In the genomic region with DNA sequence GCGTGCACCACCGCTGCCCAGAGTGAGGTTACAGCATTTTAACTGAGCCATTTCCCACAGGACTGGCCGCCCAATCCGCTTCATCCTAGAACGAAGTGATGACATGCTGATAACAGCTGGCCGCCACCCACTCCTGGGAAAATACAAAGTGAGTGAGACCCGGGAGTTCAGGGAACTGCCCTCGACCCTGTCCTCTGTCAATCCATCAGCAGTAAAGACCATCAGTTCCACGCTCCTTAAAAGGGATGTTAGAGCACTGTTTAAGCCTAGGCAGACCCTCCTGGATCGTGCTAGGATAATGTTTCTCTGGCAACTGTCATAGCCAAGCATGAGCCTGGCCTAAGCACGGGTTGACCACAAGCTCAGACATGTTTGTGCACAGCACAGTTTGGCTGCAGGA, we compare ENCODE assay signal across 30 mouse cellular contexts. TPM values are rescaled to one million over a fixed set of nuclear protein-coding genes. Genes with fewer than 3 reads are reported as not detected.
DNase-seq lines count a peak whose midpoint lies in the region; ATAC-seq lines count a peak whose summit lies in the region.
"Had no signal": no experiment of that assay in that cellular context is flagged by ENCODE, and none has a peak within 500 bp of the region (broad histone marks: within the 10 kb centered on the region; RNA-seq: fewer than 3 reads in every experiment).

No protein-coding gene starts in this region.

- no peak overlapping the region for H3K27ac ChIP-seq in lung, embryonic 15.5 days
- no peak overlapping the region for H3K27ac ChIP-seq in embryonic facial prominence, embryonic 10.5 days (replicated peaks)
- H3K27ac ChIP-seq: forebrain, embryonic 10.5 days; heart, embryonic 15.5 days; hindbrain, embryonic 12.5 days; hindbrain, postnatal 0 days; liver, embryonic 14.5 days had no signal

- 53% methylated on average over 11 of the region's 11 CpGs for WGBS in lung, embryonic 15.5 days
- 71% methylated on average over 11 of the region's 11 CpGs for WGBS in embryonic facial prominence, embryonic 10.5 days

- no peaks in the 10 kb centered on the region for H3K4me1 ChIP-seq in lung, embryonic 15.5 days
- no peaks in the 10 kb centered on the region for H3K4me1 ChIP-seq in embryonic facial prominence, embryonic 10.5 days
- H3K4me1 ChIP-seq: forebrain, embryonic 10.5 days; heart, embryonic 15.5 days; hindbrain, embryonic 12.5 days had no signal

- peak; percentile 42; the same call in 1 of the 2 replicates for ATAC-seq in lung, embryonic 15.5 days (ENCODE audit: borderline replicate concordance, extremely low read depth, low FRiP score, low TSS enrichment)
- ATAC-seq: activated CD4-positive, CD25-positive, alpha-beta regulatory T cell, adult 4 months; forebrain, postnatal 0 days; hindbrain, postnatal 0 days; intestine, embryonic 16.5 days; lung, postnatal 0 days; midbrain, embryonic 16.5 days had no signal

- no peaks in the 10 kb centered on the region for H3K36me3 ChIP-seq in lung, embryonic 15.5 days
- H3K36me3 ChIP-seq in embryonic facial prominence, embryonic 10.5 days (replicated peaks): no peaks in the 10 kb centered on the region
- H3K36me3 ChIP-seq: forebrain, embryonic 10.5 days; heart, embryonic 15.5 days; hindbrain, embryonic 12.5 days had no signal

- H3K9me3 ChIP-seq in lung, embryonic 15.5 days: no peaks in the 10 kb centered on the region
- no peaks in the 10 kb centered on the region for H3K9me3 ChIP-seq in embryonic facial prominence, embryonic 10.5 days
- H3K9me3 ChIP-seq: forebrain, embryonic 10.5 days; heart, embryonic 15.5 days; hindbrain, embryonic 12.5 days had no signal

- H3K4me3 ChIP-seq in lung, embryonic 15.5 days: no peak overlapping the region
- no peak overlapping the region for H3K4me3 ChIP-seq in embryonic facial prominence, embryonic 10.5 days
- H3K4me3 ChIP-seq: forebrain, embryonic 10.5 days; heart, embryonic 15.5 days; hindbrain, embryonic 12.5 days had no signal

- no peak overlapping the region for H3K9ac ChIP-seq in lung, embryonic 15.5 days
- H3K9ac ChIP-seq: forebrain, postnatal 0 days; heart, embryonic 15.5 days; hindbrain, embryonic 12.5 days; liver, embryonic 14.5 days had no signal

- H3K4me2 ChIP-seq in lung, embryonic 15.5 days: no peak overlapping the region
- H3K4me2 ChIP-seq: heart, embryonic 15.5 days; hindbrain, embryonic 12.5 days; midbrain, embryonic 11.5 days had no signal

- H3K27me3 ChIP-seq in lung, embryonic 15.5 days: no peaks in the 10 kb centered on the region
- no peaks in the 10 kb centered on the region for H3K27me3 ChIP-seq in embryonic facial prominence, embryonic 10.5 days (replicated peaks; ENCODE audit: low read depth, poor library complexity, severe bottlenecking)
- H3K27me3 ChIP-seq: heart, embryonic 15.5 days; hindbrain, embryonic 12.5 days had no signal

- peak; percentile 39 for DNase-seq in embryo, embryonic 10 days (ENCODE audit: low spot score)
- DNase-seq in embryo, embryonic 9.5 days (ENCODE audit: extremely low spot score): no peak
- no peak for DNase-seq in lung, postnatal 36 days
- DNase-seq in embryonic facial prominence, embryonic 10.5 days (ENCODE audit: low spot score): peak; percentile 14
- no peak for DNase-seq in kidney, adult 11 months
- DNase-seq in kidney, postnatal 36 days: no peak
- DNase-seq: adrenal gland, postnatal 10 days; cerebellum, adult 8-10 months; cerebellum, postnatal 36 days; forebrain, postnatal 0 days; heart, postnatal 36 days; kidney, adult 9 months; kidney, postnatal 10 days; liver; spleen, adult 18-20 months; thymus, postnatal 14 days had no signal

RNA-seq across cellular contexts. Expression of gene Aox2, which starts 24.7 kb away (rescaled TPM):
- polyA plus RNA-seq in lung, embryonic 15.5 days (2015; fragmentation: Nextera tagmentation; extraction: Ambion mirVana): 0.04 TPM in 1 of 2 replicates, not detected in the other
- polyA plus RNA-seq in embryonic facial prominence, embryonic 10.5 days (2016; fragmentation: Nextera tagmentation; extraction: Ambion mirVana): 0.03 and 0.04 TPM in 2 replicates
- polyA plus RNA-seq: embryonic facial prominence, embryonic 11.5 days; forebrain, postnatal 0 days; heart, embryonic 15.5 days; limb, embryonic 11.5 days; midbrain, embryonic 11.5 days; neural tube, embryonic 11.5 days had no signal

RNA-seq across cellular contexts. Expression of gene Aox4, which starts 43.3 kb away (rescaled TPM):
- polyA plus RNA-seq in lung, embryonic 15.5 days (2015; fragmentation: Nextera tagmentation; extraction: Ambion mirVana): 0.02 TPM in 1 of 2 replicates, not detected in the other
- 0.12 TPM in 1 of 2 replicates, not detected in the other for polyA plus RNA-seq in embryonic facial prominence, embryonic 10.5 days (2016; fragmentation: Nextera tagmentation; extraction: Ambion mirVana)
- polyA plus RNA-seq: activated CD4-positive, CD25-positive, alpha-beta regulatory T cell, adult 4 months; embryonic facial prominence, embryonic 11.5 days; forebrain, embryonic 10.5 days; midbrain, embryonic 11.5 days had no signal

Comparison
In these comparisons a context has a peak if more than half of its experiments do, and no peak if none do; other contexts are left out.
1. DNase-seq: peak in embryo, embryonic 10 days (single experiment) and embryonic facial prominence, embryonic 10.5 days (single experiment); none in embryo, embryonic 9.5 days (single experiment), lung, postnatal 36 days (single experiment), kidney, adult 11 months (single experiment) and kidney, postnatal 36 days (0 of 2).